Mouse (Mus musculus) midbrain, embryonic 12.5 days (tissue): ENCODE results near the gene Gart. TPM values are rescaled to one million over a fixed set of nuclear protein-coding genes. Genes with fewer than 3 reads are reported as not detected.

ENCODE experiments used
- ATAC-seq: fragments of 200-750 bp; cut with Nextera tagmentation; 2 replicates; pipeline ENCODE4 v1.8.0; 2017; ENCODE audit warnings: low read depth, moderate TSS enrichment, moderate library complexity; ENCODE audit not compliant: low FRiP score
- H3K27ac ChIP-seq: fragments of 300-500 bp; sonication (generic); replicated peaks from 2 replicates; pipeline ENCODE4 v1.5.1; 2016; ENCODE audit warnings: mild to moderate bottlenecking
- H3K27me3 ChIP-seq: fragments of 300-500 bp; sonication (generic); 2 replicates; pipeline ENCODE4 v1.6.1; 2016; ENCODE audit warnings: mild to moderate bottlenecking
- H3K36me3 ChIP-seq: fragments of 300-500 bp; sonication (generic); 2 replicates; pipeline ENCODE4 v1.6.1; 2016
- H3K4me1 ChIP-seq: fragments of 300-500 bp; sonication (generic); 2 replicates; pipeline ENCODE4 v1.6.1; 2016
- H3K4me2 ChIP-seq: fragments of 300-500 bp; sonication (generic); replicated peaks from 2 replicates; pipeline ENCODE4 v1.6.1; 2016; ENCODE audit warnings: mild to moderate bottlenecking, moderate library complexity
- H3K4me3 ChIP-seq: fragments of 300-500 bp; sonication (generic); 2 replicates; pipeline ENCODE4 v1.5.1; 2016; ENCODE audit warnings: mild to moderate bottlenecking
- H3K9ac ChIP-seq: fragments of 300-500 bp; sonication (generic); replicated peaks from 2 replicates; pipeline ENCODE4 v1.6.1; 2016; ENCODE audit warnings: mild to moderate bottlenecking, moderate library complexity
- H3K9me3 ChIP-seq: fragments of 300-500 bp; sonication (generic); 2 replicates; pipeline ENCODE4 v1.6.1; 2016; ENCODE audit warnings: mild to moderate bottlenecking
- WGBS: fragments of 180-500 bp; shearing (Covaris S2); methylation state at CpG from one replicate; pipeline ENCODE4 v1.1.7; 2016; 5-methylcytosine and 5-hydroxymethylcytosine counted together
- polyA plus RNA-seq: library from polyadenylated mRNA; unstranded; fragments of >200 nt; fragmentation: Nextera tagmentation; extraction: Ambion mirVana; gene quantifications from 2 replicates; pipeline ENCODE4 v1.2.1, GENCODE M21; 2016

The Gart gene
- polyA plus RNA-seq, 1 experiment from 2014 or later, result 100 TPM

DNA sequence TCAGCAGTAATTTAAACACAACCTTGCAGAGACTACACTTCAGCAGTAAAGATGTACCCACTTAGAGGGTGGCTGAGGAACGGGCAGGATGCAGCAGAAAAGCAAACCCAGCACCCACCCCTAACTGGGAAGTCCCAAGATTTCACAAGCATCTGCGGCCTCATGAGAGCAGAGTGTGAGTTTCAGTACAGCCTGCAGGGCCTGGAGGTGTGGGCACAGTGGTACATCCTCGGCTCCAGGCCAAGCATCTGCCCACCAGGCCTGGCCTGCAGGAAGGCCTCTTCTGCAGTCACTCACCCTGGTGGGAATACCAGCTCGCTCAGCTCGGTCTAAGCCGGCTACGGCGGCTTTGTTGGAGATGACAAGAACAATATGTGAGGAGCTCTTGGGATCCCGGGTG, 23.7 kb downstream of the Gart start:
- H3K9me3 ChIP-seq, result no peaks in the 10 kb centered on the region
- H3K4me2 ChIP-seq, result no peak overlapping the region
- 0 out of 2 replicates have a peak, but pooled peaks cover 2% of the 10 kb centered on the region for H3K4me1 ChIP-seq
- no peak for ATAC-seq
- peaks cover 80% of the 10 kb centered on the region for H3K36me3 ChIP-seq
- 96% methylated on average over 9 of the region's 9 CpGs for WGBS
- no peak overlapping the region for H3K4me3 ChIP-seq
- H3K27ac ChIP-seq, result no peak overlapping the region
- H3K27me3 ChIP-seq, result no peaks in the 10 kb centered on the region
- H3K9ac ChIP-seq, result no peak overlapping the region

DNA sequence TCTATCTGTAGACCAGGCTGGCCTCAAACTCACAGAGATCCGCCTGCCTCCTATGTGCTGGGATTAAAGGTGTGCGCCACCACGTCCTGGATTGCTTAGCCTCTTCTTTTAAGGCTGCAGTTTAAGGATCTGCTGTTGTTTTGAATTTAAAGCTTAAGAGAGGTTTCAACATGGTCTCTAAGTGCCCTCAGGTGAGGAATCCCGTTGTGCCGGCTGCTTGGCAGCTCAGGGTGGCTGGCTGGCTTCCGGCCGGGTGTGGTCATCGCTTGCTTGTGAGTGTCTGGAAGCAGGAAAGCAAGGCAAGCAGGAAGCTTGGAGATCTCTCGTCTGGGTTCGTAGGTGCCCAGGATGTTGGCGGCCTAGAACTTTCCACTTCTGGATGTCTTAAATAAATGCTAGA, 25.8 kb downstream of the Gart start:
- no peaks in the 10 kb centered on the region for H3K9me3 ChIP-seq
- H3K27me3 ChIP-seq, result 0 out of 2 replicates have a peak, but pooled peaks cover 4% of the 10 kb centered on the region
- 0 out of 2 replicates have a peak, but pooled peaks cover 4% of the 10 kb centered on the region for H3K4me1 ChIP-seq
- H3K9ac ChIP-seq, result no peak overlapping the region
- no peak overlapping the region for H3K27ac ChIP-seq
- ATAC-seq, result no peak
- H3K4me2 ChIP-seq, result no peak overlapping the region
- WGBS, result 93% methylated on average over 11 of the region's 11 CpGs
- no peak overlapping the region for H3K4me3 ChIP-seq
- H3K36me3 ChIP-seq, result peaks cover 59% of the 10 kb centered on the region

DNA sequence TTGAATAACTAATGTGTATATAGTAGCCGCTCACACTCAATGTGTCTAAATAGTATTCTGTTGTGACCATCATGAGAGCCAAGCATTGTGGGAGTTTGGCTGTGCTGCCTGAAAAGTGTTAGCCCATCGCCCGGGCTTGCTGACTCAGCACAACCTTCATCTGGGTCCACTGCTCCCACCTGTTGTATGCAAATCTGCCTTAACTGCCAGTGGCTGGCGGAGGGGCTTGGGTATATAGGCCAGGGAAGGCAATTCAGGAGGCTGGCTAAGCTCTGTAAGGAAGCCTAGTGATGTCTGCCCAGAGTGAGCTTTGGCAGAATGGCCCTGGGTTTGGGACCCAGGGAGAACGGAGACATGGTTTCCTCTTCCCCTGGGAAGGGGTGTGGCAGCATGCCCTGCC, 26.6 kb downstream of the Gart start:
- H3K4me2 ChIP-seq, result no peak overlapping the region
- H3K4me1 ChIP-seq, result 0 out of 2 replicates have a peak, but pooled peaks cover 4% of the 10 kb centered on the region
- H3K4me3 ChIP-seq, result no peak overlapping the region
- peaks cover 51% of the 10 kb centered on the region for H3K36me3 ChIP-seq
- no peaks in the 10 kb centered on the region for H3K9me3 ChIP-seq
- H3K9ac ChIP-seq, result no peak overlapping the region
- no peak for ATAC-seq
- no peak overlapping the region for H3K27ac ChIP-seq
- 0 out of 2 replicates have a peak, but pooled peaks cover 4% of the 10 kb centered on the region for H3K27me3 ChIP-seq
- 94% methylated on average over 5 of the region's 5 CpGs for WGBS

DNA sequence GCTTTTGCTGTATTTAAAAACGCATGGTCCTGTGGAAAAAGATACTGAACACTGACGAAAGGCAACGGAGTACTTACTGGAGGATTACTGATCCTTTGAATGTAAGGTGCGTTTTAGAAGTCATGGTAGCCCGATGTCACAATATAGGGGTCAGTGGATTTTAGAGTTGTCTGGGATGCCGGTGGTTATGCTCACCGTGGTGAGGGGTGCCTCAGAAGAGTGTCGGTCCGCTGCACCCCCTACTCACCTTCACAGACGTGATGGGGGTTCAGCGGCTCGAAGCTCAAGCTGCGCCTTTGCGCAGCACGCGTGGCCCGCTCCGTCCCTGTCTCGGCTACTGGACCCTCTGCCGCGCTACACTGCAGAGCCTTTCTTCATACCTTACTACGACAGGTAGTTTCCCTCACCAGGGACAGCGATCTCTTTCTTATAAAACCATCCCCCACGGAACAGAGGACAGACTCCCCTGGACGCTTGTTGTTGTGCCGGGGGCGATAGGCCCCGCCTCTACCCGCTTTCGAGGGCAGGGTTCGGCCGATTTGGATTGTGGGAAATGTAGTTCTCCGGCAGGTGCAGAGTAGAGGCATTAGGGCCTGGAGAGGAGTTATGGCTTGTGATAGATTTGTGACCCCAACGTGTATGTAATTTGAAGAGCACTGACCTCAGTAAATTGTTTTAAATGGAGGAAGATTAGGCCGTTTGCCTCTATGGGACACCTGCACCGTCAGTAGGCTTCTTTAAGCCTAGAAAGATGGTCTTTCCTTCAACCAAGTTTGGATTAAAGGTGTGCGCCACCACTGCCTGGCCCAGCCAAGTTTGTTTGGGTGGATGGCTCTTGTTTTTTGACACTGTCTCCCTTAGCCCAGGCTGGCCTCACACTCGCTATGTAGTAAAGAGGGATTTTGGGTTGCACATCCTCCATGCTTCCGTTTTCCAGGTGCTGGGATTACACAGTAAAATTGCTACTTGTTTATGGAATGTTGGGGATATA, 27.9 kb downstream of the Gart start, which contains the start of gene Dnajc28:
Gene Dnajc28 (minus strand): TSS at position 516 of the 991 bp plus-strand sequence.
- Histone ChIP-seq H3K27me3 (0 out of 2 replicates have a peak, but pooled peaks cover 4% of the 10 kb centered on the region), H3K9me3 (no peaks in the 10 kb centered on the region), H3K4me2 (peak within 1 kb of the TSS; percentile 81), H3K4me1 (0 out of 2 replicates have a peak, but pooled peaks cover 4% of the 10 kb centered on the region), H3K4me3 (peak within 1 kb of the TSS; percentile 78), H3K9ac (peak within 1 kb of the TSS; percentile 77), H3K27ac (no peak within 1 kb of the TSS), H3K36me3 (peaks cover 39% of the 10 kb centered on the region)
- 9% methylated on average over 39 of the region's 39 CpGs for WGBS
- ATAC-seq, result peak; percentile 95

DNA sequence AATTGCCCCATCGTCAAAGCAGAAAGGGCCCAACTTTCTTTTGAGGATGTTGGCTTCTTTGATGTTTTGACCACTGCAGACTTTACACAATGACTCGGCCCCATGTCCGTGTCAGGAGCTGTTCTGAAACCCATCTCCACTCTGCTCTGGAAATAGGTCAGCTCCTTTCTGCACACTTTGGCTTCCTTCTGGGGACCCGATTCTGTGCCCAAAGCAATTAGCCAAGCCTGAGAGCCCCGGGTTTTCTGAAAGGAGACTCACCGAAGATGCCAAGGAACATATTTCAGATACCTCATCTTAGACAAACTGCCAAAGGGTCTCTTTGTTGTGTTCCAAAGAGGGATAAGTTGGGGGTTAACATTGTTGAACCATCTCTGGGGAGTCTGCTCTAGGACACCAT, 32.2 kb downstream of the Gart start:
- 92% methylated on average over 6 of the region's 6 CpGs for WGBS
- no peaks in the 10 kb centered on the region for H3K36me3 ChIP-seq
- ATAC-seq, result no peak
- 0 out of 2 replicates have a peak, but pooled peaks cover 4% of the 10 kb centered on the region for H3K27me3 ChIP-seq
- H3K27ac ChIP-seq, result no peak overlapping the region
- no peak overlapping the region for H3K9ac ChIP-seq
- H3K4me1 ChIP-seq, result 0 out of 2 replicates have a peak, but pooled peaks cover 4% of the 10 kb centered on the region
- no peaks in the 10 kb centered on the region for H3K9me3 ChIP-seq
- H3K4me2 ChIP-seq, result no peak overlapping the region
- no peak overlapping the region for H3K4me3 ChIP-seq

DNA sequence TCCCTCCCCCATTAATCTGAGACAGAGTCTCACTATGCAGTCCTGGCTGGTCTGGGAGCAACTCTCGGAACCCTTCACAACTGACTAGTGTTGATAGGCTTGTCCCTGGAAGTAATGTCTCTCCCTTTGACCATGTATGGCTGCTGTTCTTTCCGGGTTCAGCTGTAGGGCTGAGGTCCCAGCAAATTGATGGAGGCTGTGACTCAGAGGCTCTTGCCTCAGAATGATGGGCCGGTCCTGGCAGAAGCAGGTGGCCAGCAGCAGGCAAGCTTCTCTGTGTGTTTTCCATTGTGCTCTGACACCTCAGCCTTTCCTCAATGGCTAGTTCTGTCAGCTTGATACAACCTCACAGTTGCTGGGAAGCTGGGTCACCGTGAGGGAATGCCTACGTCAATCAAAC, 34.2 kb downstream of the Gart start:
- Histone ChIP-seq H3K27me3 (0 out of 2 replicates have a peak, but pooled peaks cover 4% of the 10 kb centered on the region), H3K4me3 (no peak overlapping the region), H3K4me1 (no peaks in the 10 kb centered on the region), H3K27ac (no peak overlapping the region), H3K4me2 (no peak overlapping the region), H3K9ac (no peak overlapping the region), H3K36me3 (no peaks in the 10 kb centered on the region), H3K9me3 (no peaks in the 10 kb centered on the region)
- ATAC-seq, result no peak
- 82% methylated on average over 5 of the region's 5 CpGs for WGBS

DNA sequence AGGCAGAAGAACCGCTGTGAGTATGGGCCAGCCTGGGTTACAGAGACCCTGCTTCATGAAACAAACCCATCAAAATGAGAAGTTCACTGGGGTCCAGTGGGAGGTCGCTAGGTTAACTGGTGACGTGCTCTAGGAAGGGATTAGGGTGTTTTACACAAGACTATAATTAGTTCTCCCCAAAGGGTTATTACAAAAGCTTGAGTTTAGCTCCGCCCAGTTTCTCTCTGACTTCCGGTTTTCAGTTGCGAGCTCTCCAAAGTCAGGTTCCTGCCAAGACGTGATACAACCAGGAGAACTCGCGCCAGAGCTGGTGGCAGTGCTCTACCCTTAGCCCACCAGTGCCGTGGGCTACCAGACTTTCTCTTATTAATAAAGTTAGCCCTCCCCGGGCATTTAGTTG, 35.5 kb downstream of the Gart start:
- Histone ChIP-seq H3K9ac (no peak overlapping the region), H3K4me1 (no peaks in the 10 kb centered on the region), H3K27ac (no peak overlapping the region), H3K27me3 (no peaks in the 10 kb centered on the region), H3K4me3 (no peak overlapping the region), H3K4me2 (no peak overlapping the region), H3K36me3 (no peaks in the 10 kb centered on the region), H3K9me3 (no peaks in the 10 kb centered on the region)
- no peak for ATAC-seq
- 74% methylated on average over 11 of the region's 11 CpGs for WGBS

DNA sequence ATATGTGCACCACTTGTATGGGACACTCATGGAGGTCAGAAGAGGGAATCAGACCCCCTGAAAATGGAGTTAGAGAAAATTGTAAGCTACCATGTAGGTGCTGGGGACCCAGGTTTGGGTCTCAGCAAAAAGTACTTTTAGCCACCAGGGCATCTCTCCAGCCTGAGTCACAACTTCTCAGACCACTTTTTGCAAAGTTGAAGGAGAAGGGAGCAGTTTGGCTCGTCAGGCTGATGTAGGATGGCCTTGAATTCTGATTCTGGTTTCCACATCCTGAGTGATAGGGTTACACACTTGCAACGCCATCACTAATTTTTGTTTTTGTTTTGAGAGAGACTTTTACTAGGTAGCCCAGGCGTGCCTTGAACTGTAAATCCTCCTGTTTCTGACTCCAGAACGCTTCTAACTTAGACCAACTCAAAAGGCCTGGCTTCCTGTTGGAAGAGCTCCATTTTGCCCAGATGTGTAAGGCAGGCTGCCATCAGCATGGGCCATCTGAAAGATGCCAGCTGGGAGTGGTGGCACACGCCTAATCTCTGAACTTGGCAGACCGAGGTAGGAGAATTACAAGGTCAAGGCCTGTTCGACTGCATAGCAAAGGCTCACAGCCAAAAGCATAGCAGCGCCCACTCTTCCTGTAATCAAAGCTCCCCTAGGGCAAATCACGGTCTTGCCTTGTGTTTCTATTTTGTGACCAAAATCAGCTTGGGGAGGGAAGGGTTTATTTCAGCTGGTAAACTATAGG, 37.1 kb downstream of the Gart start:
- WGBS, result 84% methylated on average over 9 of the region's 9 CpGs
- Histone ChIP-seq H3K4me3 (no peak overlapping the region), H3K27ac (no peak overlapping the region), H3K4me2 (no peak overlapping the region), H3K36me3 (no peaks in the 10 kb centered on the region), H3K27me3 (no peaks in the 10 kb centered on the region), H3K9ac (no peak overlapping the region), H3K9me3 (no peaks in the 10 kb centered on the region), H3K4me1 (no peaks in the 10 kb centered on the region)
- no peak for ATAC-seq

DNA sequence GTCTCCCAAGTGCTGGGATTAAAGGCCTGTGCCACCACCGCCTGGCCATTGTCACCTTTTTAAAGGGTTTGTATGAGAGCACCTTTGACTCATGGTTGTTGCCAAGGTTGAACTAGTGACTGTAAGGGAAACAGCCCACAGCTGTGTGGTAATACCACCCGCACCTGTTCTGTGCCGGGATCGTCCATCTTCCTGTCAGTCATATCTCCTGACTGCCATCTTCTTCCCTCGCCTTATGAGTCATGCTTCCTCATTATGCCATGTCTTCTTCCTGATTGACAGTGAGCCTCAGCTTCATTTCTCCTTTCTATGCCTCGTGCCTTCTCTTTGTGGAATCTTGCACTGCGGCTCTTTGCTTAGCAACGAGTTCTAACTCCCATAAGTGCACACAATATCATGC, 39.8 kb downstream of the Gart start:
- H3K27me3 ChIP-seq, result 0 out of 2 replicates have a peak, but pooled peaks cover 2% of the 10 kb centered on the region
- no peaks in the 10 kb centered on the region for H3K36me3 ChIP-seq
- H3K27ac ChIP-seq, result no peak overlapping the region
- H3K9ac ChIP-seq, result no peak overlapping the region
- no peak for ATAC-seq
- no peak overlapping the region for H3K4me2 ChIP-seq
- H3K4me3 ChIP-seq, result no peak overlapping the region
- 91% methylated on average over 8 of the region's 8 CpGs for WGBS
- H3K4me1 ChIP-seq, result no peaks in the 10 kb centered on the region
- H3K9me3 ChIP-seq, result no peaks in the 10 kb centered on the region

DNA sequence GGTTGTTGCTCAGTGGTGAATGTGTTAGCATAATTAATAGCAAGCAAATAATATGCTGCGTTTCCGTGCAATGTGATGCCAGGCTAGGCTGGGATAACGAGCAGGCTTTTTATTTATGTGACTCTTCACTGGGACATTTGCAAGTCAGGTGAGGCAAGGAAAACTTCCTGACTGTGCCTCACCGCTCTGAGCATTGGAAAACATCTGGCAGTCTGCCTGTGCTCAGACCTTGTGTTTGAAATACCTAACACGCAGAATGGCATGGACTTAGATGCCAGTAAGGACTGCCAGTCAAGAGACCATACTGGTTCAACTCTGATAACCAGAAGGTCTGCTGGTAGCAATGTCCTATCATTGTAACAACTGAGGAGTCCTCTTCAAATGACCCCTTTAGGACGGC, 41.6 kb downstream of the Gart start:
- Histone ChIP-seq H3K4me1 (no peaks in the 10 kb centered on the region), H3K27me3 (peaks cover 3% of the 10 kb centered on the region; the same call in 1 of the 2 replicates), H3K4me2 (no peak overlapping the region), H3K27ac (no peak overlapping the region), H3K4me3 (no peak overlapping the region), H3K9ac (no peak overlapping the region), H3K36me3 (no peaks in the 10 kb centered on the region), H3K9me3 (no peaks in the 10 kb centered on the region)
- 85% methylated on average over 6 of the region's 6 CpGs for WGBS
- no peak for ATAC-seq

DNA sequence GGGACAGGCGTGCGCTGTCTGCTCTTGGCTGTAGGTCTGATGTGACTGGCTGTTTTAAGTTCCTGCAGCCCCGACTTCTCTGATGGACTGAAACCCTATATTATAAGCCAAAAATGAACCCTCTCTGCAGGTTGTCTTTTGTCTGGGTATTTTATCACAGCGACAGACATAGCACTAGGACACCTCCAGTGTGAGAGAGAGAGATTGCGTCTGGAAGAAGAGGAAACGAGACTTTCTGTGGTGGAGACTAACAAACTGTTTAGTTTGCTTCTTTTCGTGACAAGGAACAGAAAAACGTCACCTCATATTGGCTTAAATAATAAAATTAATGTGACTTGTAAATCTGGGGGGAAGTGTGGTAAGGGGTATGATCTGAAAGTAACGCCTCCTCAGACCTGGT, 45.1 kb downstream of the Gart start:
- ATAC-seq, result no peak
- 81% methylated on average over 9 of the region's 9 CpGs for WGBS
- H3K4me3 ChIP-seq, result no peak overlapping the region

DNA sequence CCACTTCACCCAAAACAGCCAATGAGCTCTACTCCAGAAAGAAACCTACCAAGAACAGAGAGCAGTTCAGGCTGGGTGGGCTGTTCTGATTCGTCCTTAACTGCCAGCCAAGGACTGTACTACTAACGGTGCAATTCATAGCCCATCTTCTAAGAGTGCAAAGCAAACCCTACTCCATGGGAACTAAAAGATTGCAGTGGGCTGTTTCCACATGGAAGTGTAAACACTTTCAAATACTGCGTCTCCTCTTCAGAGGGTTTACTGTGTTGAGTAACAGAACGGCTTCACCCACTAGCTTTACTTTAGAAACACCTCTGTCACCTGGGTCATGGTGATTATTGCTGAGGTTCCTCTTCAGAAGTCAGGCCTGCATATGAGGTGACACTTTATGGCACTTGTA, 45.7 kb downstream of the Gart start:
- 86% methylated on average over 4 of the region's 4 CpGs for WGBS
- H3K27me3 ChIP-seq, result peaks cover 12% of the 10 kb centered on the region

More for the DNA sequence above, 45.1 kb downstream of the Gart start:
- H3K9ac ChIP-seq, result no peak overlapping the region
- peaks cover 7% of the 10 kb centered on the region for H3K4me1 ChIP-seq
- H3K36me3 ChIP-seq, result no peaks in the 10 kb centered on the region
- H3K27ac ChIP-seq, result no peak overlapping the region
- peaks cover 12% of the 10 kb centered on the region for H3K27me3 ChIP-seq
- no peaks in the 10 kb centered on the region for H3K9me3 ChIP-seq
- H3K4me2 ChIP-seq, result no peak overlapping the region

More for the DNA sequence above, 45.7 kb downstream of the Gart start:
- Histone ChIP-seq H3K4me2 (no peak overlapping the region), H3K36me3 (no peaks in the 10 kb centered on the region), H3K9me3 (no peaks in the 10 kb centered on the region), H3K4me3 (no peak overlapping the region), H3K27ac (no peak overlapping the region), H3K4me1 (peaks cover 13% of the 10 kb centered on the region), H3K9ac (no peak overlapping the region)
- ATAC-seq, result no peak
